8 mouse cellular contexts compared by ENCODE assay signal in the genomic region with DNA sequence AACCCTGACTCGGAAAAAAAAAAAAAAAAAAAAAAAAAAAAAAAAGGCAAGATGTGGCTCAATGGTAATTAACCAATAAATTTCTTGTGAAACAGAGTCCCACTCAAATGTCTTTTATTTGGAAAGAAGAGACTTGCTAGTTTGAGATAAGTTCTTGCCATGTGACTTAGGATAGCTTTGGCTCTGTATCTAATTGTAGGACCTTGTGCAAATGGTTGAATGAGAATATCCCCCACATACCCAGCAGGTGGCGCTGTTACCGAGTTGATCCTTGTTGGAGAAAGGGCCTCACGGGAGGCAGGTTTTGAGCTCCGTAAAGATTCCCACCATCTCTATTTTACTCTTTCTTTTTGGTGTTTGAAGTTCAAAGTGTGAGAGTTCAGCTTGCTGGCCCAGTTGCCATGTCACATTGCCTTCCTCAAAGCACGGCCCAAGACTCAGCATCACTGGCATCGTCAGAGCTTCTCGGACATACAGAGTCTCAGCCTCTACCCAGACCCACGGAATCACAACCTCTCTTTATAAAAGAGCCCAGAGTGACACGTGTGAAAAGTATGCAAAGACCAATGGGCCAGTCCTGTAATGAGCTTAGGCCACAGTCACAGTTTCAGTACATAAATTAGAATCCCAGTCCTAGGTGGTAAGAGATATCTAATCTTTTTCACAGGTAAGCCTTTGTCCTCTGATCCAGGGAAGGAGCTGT. TPM values are rescaled to one million over a fixed set of nuclear protein-coding genes. Genes with fewer than 3 reads are reported as not detected.
DNase-seq lines count a peak whose midpoint lies in the region; ATAC-seq and TF ChIP-seq lines count a peak whose summit lies in the region.

No protein-coding gene starts in this region.

- peak; percentile 35 for DNase-seq in 3134 (ENCODE audit: extremely low read depth, insufficient read length, low spot score)
- peak; percentile 89 for DNase-seq in adrenal gland, postnatal 25 days
- DNase-seq in embryonic facial prominence, embryonic 11.5 days (ENCODE audit: low spot score) = peak; percentile 91
- peak; percentile 94 for DNase-seq in heart, adult 11 months
- peak; percentile 77 to 85 for DNase-seq in left cerebral cortex, postnatal 36 days (ENCODE audit: low spot score in 2 of 2)
- peak; percentile 98 for DNase-seq in midbrain, embryonic 11.5 days (ENCODE audit: low spot score, missing footprints)
- DNase-seq in right cerebral cortex, postnatal 4 days = peak; percentile 93

- H3K9me3 ChIP-seq in embryonic facial prominence, embryonic 11.5 days (replicated peaks; ENCODE audit: control insufficient read depth, low read length) = no peaks in the 10 kb centered on the region
- H3K9me3 ChIP-seq in intestine, postnatal 0 days (ENCODE audit: control insufficient read depth) = no peaks in the 10 kb centered on the region
- no peaks in the 10 kb centered on the region for H3K9me3 ChIP-seq in midbrain, embryonic 11.5 days (ENCODE audit: control insufficient read depth, low read length)

- 0 out of 2 replicates have a peak, but pooled peaks cover 3% of the 10 kb centered on the region for H3K27me3 ChIP-seq in embryonic facial prominence, embryonic 11.5 days (ENCODE audit: control insufficient read depth, insufficient read depth, low read length)
- peaks cover 2% of the 10 kb centered on the region for H3K27me3 ChIP-seq in intestine, postnatal 0 days (replicated peaks; ENCODE audit: control insufficient read depth, insufficient read depth, low read length)
- H3K27me3 ChIP-seq in midbrain, embryonic 11.5 days (ENCODE audit: control insufficient read depth, insufficient read depth, low read length) = peaks cover 7% of the 10 kb centered on the region; the same call in 1 of the 2 replicates

- no peaks in the 10 kb centered on the region for H3K4me1 ChIP-seq in embryonic facial prominence, embryonic 11.5 days (ENCODE audit: control insufficient read depth, insufficient read depth, low read length)
- no peaks in the 10 kb centered on the region for H3K4me1 ChIP-seq in intestine, postnatal 0 days (replicated peaks; ENCODE audit: control insufficient read depth, insufficient read depth, low read length)
- no peaks in the 10 kb centered on the region for H3K4me1 ChIP-seq in midbrain, embryonic 11.5 days (ENCODE audit: control insufficient read depth, insufficient read depth, low read length)

- no peaks in the 10 kb centered on the region for H3K36me3 ChIP-seq in embryonic facial prominence, embryonic 11.5 days (replicated peaks; ENCODE audit: control insufficient read depth, insufficient read depth, low read depth, low read length)
- no peaks in the 10 kb centered on the region for H3K36me3 ChIP-seq in intestine, postnatal 0 days (ENCODE audit: control insufficient read depth, insufficient read depth)
- H3K36me3 ChIP-seq in midbrain, embryonic 11.5 days (ENCODE audit: control insufficient read depth, insufficient read depth, low read length) = no peaks in the 10 kb centered on the region

- H3K9ac ChIP-seq in embryonic facial prominence, embryonic 11.5 days (replicated peaks; ENCODE audit: low read length) = no peak overlapping the region
- no peak overlapping the region for H3K9ac ChIP-seq in intestine, postnatal 0 days (ENCODE audit: low read depth, low read length)
- H3K9ac ChIP-seq in midbrain, embryonic 11.5 days (ENCODE audit: low read length) = no peak overlapping the region; the same call in 1 of the 2 replicates

- no peak overlapping the region for H3K4me2 ChIP-seq in embryonic facial prominence, embryonic 11.5 days (ENCODE audit: low read depth, low read length)
- H3K4me2 ChIP-seq in intestine, postnatal 0 days (replicated peaks; ENCODE audit: low read depth) = peak overlapping the region; percentile 59
- H3K4me2 ChIP-seq in midbrain, embryonic 11.5 days = peak overlapping the region; percentile 22; the same call in 1 of the 2 replicates

- peak; percentile 88 for TF ChIP-seq CTCF in intestine, postnatal 0 days (IDR thresholded peaks at IDR 0.05; ENCODE audit: low read depth)

- no peak for ATAC-seq in embryonic facial prominence, embryonic 11.5 days (replicated peaks; ENCODE audit: insufficient number of reproducible peaks, low FRiP score, low TSS enrichment, low read depth)
- ATAC-seq in intestine, postnatal 0 days = peak; percentile 51; the same call in 1 of the 2 replicates
- peak; percentile 73 for ATAC-seq in midbrain, embryonic 11.5 days (ENCODE audit: low FRiP score)

- 28% methylated on average over 10 of the region's 10 CpGs for WGBS in embryonic facial prominence, embryonic 11.5 days
- 36% methylated on average over 10 of the region's 10 CpGs for WGBS in intestine, postnatal 0 days
- 31% methylated on average over 10 of the region's 10 CpGs for WGBS in midbrain, embryonic 11.5 days

- intact Hi-C loops in left cerebral cortex, postnatal 36 days (cut with DNase I) = loop anchor here (1.0 to 10.0 kb wide), 2 partner anchors 91 to 203 kb away; no protein-coding TSS in a partner anchor

- H3K27ac ChIP-seq in embryonic facial prominence, embryonic 11.5 days (replicated peaks; ENCODE audit: low read depth, low read length) = no peak overlapping the region
- H3K27ac ChIP-seq in intestine, postnatal 0 days (ENCODE audit: low read depth, low read length) = no peak overlapping the region
- H3K27ac ChIP-seq in midbrain, embryonic 11.5 days (ENCODE audit: low read depth, low read length) = no peak overlapping the region

- no peak overlapping the region for H3K4me3 ChIP-seq in embryonic facial prominence, embryonic 11.5 days (ENCODE audit: low read depth, low read length)
- peak overlapping the region; percentile 17; the same call in 1 of the 2 replicates for H3K4me3 ChIP-seq in intestine, postnatal 0 days (ENCODE audit: low read depth, low read length)
- H3K4me3 ChIP-seq in midbrain, embryonic 11.5 days (ENCODE audit: low read depth, low read length) = peak overlapping the region; percentile 10; the same call in 1 of the 2 replicates

RNA-seq across cellular contexts. Expression of gene Fcrlb, which starts 11.1 kb away (rescaled TPM):
- not detected in 2 replicates for total RNA-seq in adrenal gland, postnatal 25 days (2021)
- polyA plus RNA-seq in embryonic facial prominence, embryonic 11.5 days (2014; fragmentation: Nextera tagmentation; extraction: Ambion mirVana) = not detected in 2 replicates
- 0.12 and 0.20 TPM in 2 replicates for polyA plus RNA-seq in intestine, postnatal 0 days (2015; fragmentation: Nextera tagmentation; extraction: Ambion mirVana)
- under 1 TPM; 0.32 to 0.81 TPM for total RNA-seq in left cerebral cortex, postnatal 36 days (2021)
- not detected in 2 replicates for polyA plus RNA-seq in midbrain, embryonic 11.5 days (2014; fragmentation: Nextera tagmentation; extraction: Ambion mirVana)

RNA-seq across cellular contexts. Expression of gene Dusp12, which starts 16.3 kb away (rescaled TPM):
- 18.9 and 19.4 TPM in 2 replicates for total RNA-seq in adrenal gland, postnatal 25 days (2021)
- 45.7 and 46.6 TPM in 2 replicates for polyA plus RNA-seq in embryonic facial prominence, embryonic 11.5 days (2014; fragmentation: Nextera tagmentation; extraction: Ambion mirVana)
- 65.1 and 79.2 TPM in 2 replicates for polyA plus RNA-seq in intestine, postnatal 0 days (2015; fragmentation: Nextera tagmentation; extraction: Ambion mirVana)
- total RNA-seq in left cerebral cortex, postnatal 36 days (2021) = 10 to 100 TPM; 14.0 to 17.3 TPM
- 28.9 and 31.1 TPM in 2 replicates for polyA plus RNA-seq in midbrain, embryonic 11.5 days (2014; fragmentation: Nextera tagmentation; extraction: Ambion mirVana)

RNA-seq across cellular contexts. Expression of gene Gm26620, which starts 16.8 kb away (rescaled TPM):
- 0.55 TPM in 1 of 2 replicates, not detected in the other for total RNA-seq in adrenal gland, postnatal 25 days (2021)
- 0.33 TPM in 1 of 2 replicates, not detected in the other for polyA plus RNA-seq in embryonic facial prominence, embryonic 11.5 days (2014; fragmentation: Nextera tagmentation; extraction: Ambion mirVana)
- 9.5 and 9.7 TPM in 2 replicates for polyA plus RNA-seq in intestine, postnatal 0 days (2015; fragmentation: Nextera tagmentation; extraction: Ambion mirVana)
- under 1 TPM in 1 of 2 experiments, not detected in 1; 0.54 TPM for total RNA-seq in left cerebral cortex, postnatal 36 days (2021)
- polyA plus RNA-seq in midbrain, embryonic 11.5 days (2014; fragmentation: Nextera tagmentation; extraction: Ambion mirVana) = 0.31 TPM in 1 of 2 replicates, not detected in the other

RNA-seq across cellular contexts. Expression of gene Fcrla, which starts 25.7 kb away (rescaled TPM):
- total RNA-seq in adrenal gland, postnatal 25 days (2021) = 0.46 TPM in 1 of 2 replicates, not detected in the other
- not detected in 2 replicates for polyA plus RNA-seq in embryonic facial prominence, embryonic 11.5 days (2014; fragmentation: Nextera tagmentation; extraction: Ambion mirVana)
- polyA plus RNA-seq in intestine, postnatal 0 days (2015; fragmentation: Nextera tagmentation; extraction: Ambion mirVana) = 0.13 TPM in 1 of 2 replicates, not detected in the other
- not detected for total RNA-seq in left cerebral cortex, postnatal 36 days (2021)
- polyA plus RNA-seq in midbrain, embryonic 11.5 days (2014; fragmentation: Nextera tagmentation; extraction: Ambion mirVana) = not detected in 2 replicates

RNA-seq across cellular contexts. Expression of gene Atf6, which starts 34.1 kb away (rescaled TPM):
- total RNA-seq in adrenal gland, postnatal 25 days (2021) = 34.5 and 34.8 TPM in 2 replicates
- 8.4 and 8.7 TPM in 2 replicates for polyA plus RNA-seq in embryonic facial prominence, embryonic 11.5 days (2014; fragmentation: Nextera tagmentation; extraction: Ambion mirVana)
- polyA plus RNA-seq in intestine, postnatal 0 days (2015; fragmentation: Nextera tagmentation; extraction: Ambion mirVana) = 5.4 and 6.2 TPM in 2 replicates
- total RNA-seq in left cerebral cortex, postnatal 36 days (2021) = 10 to 100 TPM; 53.3 to 59.4 TPM
- polyA plus RNA-seq in midbrain, embryonic 11.5 days (2014; fragmentation: Nextera tagmentation; extraction: Ambion mirVana) = 9.4 and 11.2 TPM in 2 replicates

Comparison
In these comparisons a context has a peak if more than half of its experiments do, and no peak if none do; other contexts are left out.
1. DNase-seq: peak in every context shown above with its lines; median percentile 98 in midbrain, embryonic 11.5 days; 94 in heart, adult 11 months; 93 in right cerebral cortex, postnatal 4 days; 91 in embryonic facial prominence, embryonic 11.5 days; 89 in adrenal gland, postnatal 25 days; 81 in left cerebral cortex, postnatal 36 days; 35 in 3134.